Mouse (Mus musculus) erythroid progenitor cell, adult 5-6 weeks (primary cell): ENCODE measurements around the gene Prdm5. TPM values are rescaled to one million over a fixed set of nuclear protein-coding genes. Genes with fewer than 3 reads are reported as not detected.

Experiments
- ATAC-seq: replicated peaks from 2 replicates; pipeline ENCODE4 v1.8.0; 2016; ENCODE audit warnings: moderate number of reproducible peaks, mild to moderate bottlenecking, moderate TSS enrichment, inconsistent platforms; ENCODE audit not compliant: poor library complexity, low FRiP score, severe bottlenecking
- total RNA-seq, 2 experiments: library from RNA; stranded (forward) in 1 of 2; stranded (reverse) in 1 of 2; fragments of 150-400 nt in 1 of 2; fragments of 186-747, 209-891 nt in 1 of 2; gene quantifications; 2 replicates each; pipeline versions ENCODE4 v1.2.3 to v1.2.4; 2015 to 2017; ENCODE audit warnings: low replicate concordance in 2 of 2

Prdm5 gene
- total RNA-seq, 2 experiments from 2014 or later, result not detected

GRCm38 (mm10) chr6:65818039-65818747 is 39.4 kb downstream of the Prdm5 start:
- ATAC-seq, result no peak

GRCm38 (mm10) chr6:65828656-65829055 is 49.9 kb downstream of the Prdm5 start:
- no peak for ATAC-seq

- no peak for ATAC-seq
Measured at GRCm38 (mm10) chr6:65831443-65831842, 52.7 kb downstream of the Prdm5 start.

GRCm38 (mm10) chr6:65834013-65834412 is 55.2 kb downstream of the Prdm5 start:
- no peak for ATAC-seq

GRCm38 (mm10) chr6:65842579-65842978 is 63.8 kb downstream of the Prdm5 start:
- no peak for ATAC-seq

- no peak for ATAC-seq
Measured at GRCm38 (mm10) chr6:65849127-65849526, 70.3 kb downstream of the Prdm5 start.

- no peak for ATAC-seq
Measured at GRCm38 (mm10) chr6:65849687-65850086, 70.9 kb downstream of the Prdm5 start.

- ATAC-seq, result no peak
Measured at GRCm38 (mm10) chr6:65850221-65850620, 71.4 kb downstream of the Prdm5 start.

GRCm38 (mm10) chr6:65854020-65854419 is 75.2 kb downstream of the Prdm5 start:
- ATAC-seq, result no peak

- ATAC-seq, result no peak
Measured at GRCm38 (mm10) chr6:65854585-65854984, 75.8 kb downstream of the Prdm5 start.

- ATAC-seq, result no peak
Measured at GRCm38 (mm10) chr6:65860609-65861008, 81.8 kb downstream of the Prdm5 start.

GRCm38 (mm10) chr6:65862836-65863235 is 84.0 kb downstream of the Prdm5 start:
- no peak for ATAC-seq

GRCm38 (mm10) chr6:65864233-65864632 is 85.4 kb downstream of the Prdm5 start:
- no peak for ATAC-seq

GRCm38 (mm10) chr6:65864919-65865318 is 86.1 kb downstream of the Prdm5 start:
- ATAC-seq, result no peak

GRCm38 (mm10) chr6:65865861-65866260 is 87.1 kb downstream of the Prdm5 start:
- ATAC-seq, result no peak

- ATAC-seq, result no peak
Measured at GRCm38 (mm10) chr6:65871754-65872278, 93.0 kb downstream of the Prdm5 start.

GRCm38 (mm10) chr6:65878300-65878699 is 99.5 kb downstream of the Prdm5 start:
- no peak for ATAC-seq

GRCm38 (mm10) chr6:65888835-65889234 is 110.0 kb downstream of the Prdm5 start:
- ATAC-seq, result no peak

- no peak for ATAC-seq
Measured at GRCm38 (mm10) chr6:65892045-65892660, 113.4 kb downstream of the Prdm5 start.

- ATAC-seq, result no peak
Measured at GRCm38 (mm10) chr6:65906657-65907182, 127.9 kb downstream of the Prdm5 start.

GRCm38 (mm10) chr6:65915421-65915820 is 136.6 kb downstream of the Prdm5 start:
- no peak for ATAC-seq
